Mouse (Mus musculus): ENCODE results near the gene Slc6a13. TPM values are rescaled to one million over a fixed set of nuclear protein-coding genes. Genes with fewer than 3 reads are reported as not detected.
A peak's percentile ranks its signal among the peaks of the same experiment; 100 is the strongest.

The Slc6a13 gene
- total RNA-seq (2014; rRNA removed) (40.2 and 45.7 TPM in 2 replicates), polyA plus RNA-seq (2015; fragmentation: Nextera tagmentation; extraction: Ambion mirVana) (43.5 and 45.9 TPM in 2 replicates)

DNA sequence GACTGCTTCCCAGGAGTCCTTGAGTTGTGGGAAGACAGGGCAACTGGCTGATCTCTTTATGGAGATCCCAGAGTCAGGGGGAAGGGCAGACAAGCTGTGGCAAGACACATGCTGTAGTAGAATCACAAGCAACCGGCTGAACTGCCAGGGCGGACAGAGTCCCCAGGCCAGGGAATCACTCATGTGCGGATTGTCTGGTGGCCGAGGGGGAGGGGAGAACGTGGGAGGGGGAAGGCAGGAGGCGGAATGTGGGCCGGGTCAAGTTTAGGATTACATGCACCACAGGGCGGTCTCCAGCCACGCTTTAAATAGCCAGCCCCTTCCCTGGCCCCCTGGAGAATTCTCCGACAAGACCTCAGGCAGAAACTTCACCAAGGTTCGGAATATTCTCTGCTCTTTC, at the start of gene Slc6a13:
Slc6a13 (plus strand) TSS at position 274 of the 400 bp plus-strand sequence.
- H3K9me3 ChIP-seq (ENCODE audit: low read length) = no peaks in the 10 kb centered on the region
- H3K4me2 ChIP-seq (ENCODE audit: low read depth) = no peak within 1 kb of the TSS
- H3K9ac ChIP-seq = no peak within 1 kb of the TSS
- 12% methylated on average over 11 of the region's 11 CpGs for WGBS
- H3K4me1 ChIP-seq (ENCODE audit: insufficient read depth) = no peaks in the 10 kb centered on the region
- H3K27me3 ChIP-seq (ENCODE audit: insufficient read depth, low read length) = no peaks in the 10 kb centered on the region
- no peak for ATAC-seq
- no peak for DNase-seq
- no peaks in the 10 kb centered on the region for H3K36me3 ChIP-seq (ENCODE audit: insufficient read depth)
- no peak within 1 kb of the TSS for H3K27ac ChIP-seq (ENCODE audit: low read depth, low read length)
- no peak for TF ChIP-seq CTCF (IDR thresholded peaks at IDR 0.05; ENCODE audit: low read depth)
- no peak within 1 kb of the TSS for H3K4me3 ChIP-seq (ENCODE audit: low read depth, low read length)

DNA sequence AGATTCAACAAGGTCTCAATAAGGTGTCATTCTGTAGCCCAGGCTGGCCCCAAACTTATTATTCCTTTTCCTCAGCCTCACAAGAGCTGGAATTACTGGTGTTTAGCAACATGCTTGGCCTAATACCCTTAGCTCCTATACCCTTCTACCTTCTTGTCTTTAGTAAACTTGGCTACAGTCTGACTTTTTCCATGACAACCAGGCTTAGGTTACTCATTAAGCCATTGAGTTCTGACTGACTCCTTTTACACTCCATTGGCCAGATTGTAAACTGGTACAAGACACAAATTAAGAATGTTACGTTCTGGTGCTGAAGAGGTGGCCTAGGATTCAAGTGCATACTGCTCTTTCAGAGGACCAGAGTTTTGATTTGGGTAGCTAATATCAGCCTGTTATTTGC, 49.6 kb upstream of the Slc6a13 start:
- Histone ChIP-seq H3K9ac (no peak overlapping the region), H3K27me3 (ENCODE audit: insufficient read depth, low read length) (no peaks in the 10 kb centered on the region), H3K4me3 (ENCODE audit: low read depth, low read length) (no peak overlapping the region), H3K4me2 (ENCODE audit: low read depth) (no peak overlapping the region), H3K4me1 (ENCODE audit: insufficient read depth) (no peaks in the 10 kb centered on the region), H3K36me3 (ENCODE audit: insufficient read depth) (no peaks in the 10 kb centered on the region), H3K9me3 (ENCODE audit: low read length) (no peaks in the 10 kb centered on the region), H3K27ac (ENCODE audit: low read depth, low read length) (no peak overlapping the region)
- DNase-seq (no peak), ATAC-seq (no peak)
- 58% methylated on average over 1 of the region's 1 CpGs for WGBS
- TF ChIP-seq CTCF (IDR thresholded peaks at IDR 0.05; ENCODE audit: low read depth) = no peak

- H3K4me1 ChIP-seq (ENCODE audit: insufficient read depth) = no peaks in the 10 kb centered on the region
- no peak overlapping the region for H3K4me2 ChIP-seq (ENCODE audit: low read depth)
- no peak overlapping the region for H3K27ac ChIP-seq (ENCODE audit: low read depth, low read length)
- no peak for TF ChIP-seq CTCF (IDR thresholded peaks at IDR 0.05; ENCODE audit: low read depth)
- no peak overlapping the region for H3K9ac ChIP-seq
- H3K9me3 ChIP-seq (ENCODE audit: low read length) = no peaks in the 10 kb centered on the region
- H3K4me3 ChIP-seq (ENCODE audit: low read depth, low read length) = no peak overlapping the region
- no peaks in the 10 kb centered on the region for H3K27me3 ChIP-seq (ENCODE audit: insufficient read depth, low read length)
- ATAC-seq (no peak), DNase-seq (no peak)
- H3K36me3 ChIP-seq (ENCODE audit: insufficient read depth) = no peaks in the 10 kb centered on the region
- 57% methylated on average over 5 of the region's 5 CpGs for whole genome bisulfite sequencing
Observed at GRCm38 (mm10) chr6:121251256-121251655, 48.8 kb upstream of the Slc6a13 start.

GRCm38 (mm10) chr6:121260548-121260947, 39.5 kb upstream of the Slc6a13 start:
- no peak overlapping the region for H3K4me3 ChIP-seq (ENCODE audit: low read depth, low read length)
- 0 out of 2 replicates have a peak, but pooled peaks cover 3% of the 10 kb centered on the region for H3K9me3 ChIP-seq (ENCODE audit: low read length)
- no peak overlapping the region for H3K4me2 ChIP-seq (ENCODE audit: low read depth)
- WGBS = 31% methylated on average over 9 of the region's 9 CpGs
- no peak overlapping the region for H3K27ac ChIP-seq (ENCODE audit: low read depth, low read length)
- H3K36me3 ChIP-seq (ENCODE audit: insufficient read depth) = no peaks in the 10 kb centered on the region
- peak; percentile 81 for DNase-seq
- peak; percentile 83 for TF ChIP-seq CTCF (IDR thresholded peaks at IDR 0.05; ENCODE audit: low read depth)
- H3K4me1 ChIP-seq (ENCODE audit: insufficient read depth) = no peaks in the 10 kb centered on the region
- H3K9ac ChIP-seq = no peak overlapping the region
- no peaks in the 10 kb centered on the region for H3K27me3 ChIP-seq (ENCODE audit: insufficient read depth, low read length)
- ATAC-seq = peak; percentile 43; the same call in 1 of the 2 replicates

- TF ChIP-seq CTCF (IDR thresholded peaks at IDR 0.05; ENCODE audit: low read depth) = no peak
- 86% methylated on average over 8 of the region's 8 CpGs for WGBS
- H3K27ac ChIP-seq (ENCODE audit: low read depth, low read length) = no peak overlapping the region
- H3K4me3 ChIP-seq (ENCODE audit: low read depth, low read length) = no peak overlapping the region
- H3K4me1 ChIP-seq (ENCODE audit: insufficient read depth) = no peaks in the 10 kb centered on the region
- H3K9me3 ChIP-seq (ENCODE audit: low read length) = 0 out of 2 replicates have a peak, but pooled peaks cover 3% of the 10 kb centered on the region
- DNase-seq = no peak
- no peaks in the 10 kb centered on the region for H3K36me3 ChIP-seq (ENCODE audit: insufficient read depth)
- no peak for ATAC-seq
- H3K9ac ChIP-seq = no peak overlapping the region
- no peak overlapping the region for H3K4me2 ChIP-seq (ENCODE audit: low read depth)
- H3K27me3 ChIP-seq (ENCODE audit: insufficient read depth, low read length) = no peaks in the 10 kb centered on the region
Observed at GRCm38 (mm10) chr6:121261233-121261632, 38.8 kb upstream of the Slc6a13 start.

DNA sequence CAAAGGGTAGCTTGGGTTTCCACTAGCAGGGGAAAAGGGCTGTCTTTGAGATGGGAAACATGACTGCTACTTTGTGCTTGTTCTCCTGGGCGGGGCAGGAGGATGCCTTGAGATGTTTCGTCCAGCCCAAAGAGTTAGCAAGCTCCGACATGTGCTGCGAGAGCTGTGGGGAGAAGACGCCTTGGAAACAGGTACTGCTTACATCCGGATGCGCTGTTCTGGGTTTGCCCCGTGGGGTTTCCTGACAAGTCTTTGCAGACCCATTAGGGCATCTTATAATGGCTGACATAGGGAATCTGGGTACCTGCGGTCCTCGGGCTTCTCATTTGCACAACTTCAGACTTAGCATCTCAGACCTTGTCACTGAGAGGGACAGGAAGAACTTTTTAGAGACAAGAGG, 38.0 kb upstream of the Slc6a13 start:
- no peaks in the 10 kb centered on the region for H3K36me3 ChIP-seq (ENCODE audit: insufficient read depth)
- TF ChIP-seq CTCF (IDR thresholded peaks at IDR 0.05; ENCODE audit: low read depth) = no peak
- DNase-seq = no peak
- H3K9me3 ChIP-seq (ENCODE audit: low read length) = 0 out of 2 replicates have a peak, but pooled peaks cover 3% of the 10 kb centered on the region
- no peak overlapping the region for H3K4me2 ChIP-seq (ENCODE audit: low read depth)
- no peak for ATAC-seq
- no peak overlapping the region for H3K27ac ChIP-seq (ENCODE audit: low read depth, low read length)
- no peak overlapping the region for H3K4me3 ChIP-seq (ENCODE audit: low read depth, low read length)
- H3K27me3 ChIP-seq (ENCODE audit: insufficient read depth, low read length) = no peaks in the 10 kb centered on the region
- no peak overlapping the region for H3K9ac ChIP-seq
- WGBS = 93% methylated on average over 10 of the region's 10 CpGs
- no peaks in the 10 kb centered on the region for H3K4me1 ChIP-seq (ENCODE audit: insufficient read depth)

GRCm38 (mm10) chr6:121262496-121262895, 37.5 kb upstream of the Slc6a13 start:
- Histone ChIP-seq H3K36me3 (ENCODE audit: insufficient read depth) (no peaks in the 10 kb centered on the region), H3K9me3 (ENCODE audit: low read length) (0 out of 2 replicates have a peak, but pooled peaks cover 3% of the 10 kb centered on the region), H3K27me3 (ENCODE audit: insufficient read depth, low read length) (no peaks in the 10 kb centered on the region), H3K4me3 (ENCODE audit: low read depth, low read length) (no peak overlapping the region), H3K4me2 (ENCODE audit: low read depth) (no peak overlapping the region), H3K4me1 (ENCODE audit: insufficient read depth) (no peaks in the 10 kb centered on the region), H3K9ac (no peak overlapping the region), H3K27ac (ENCODE audit: low read depth, low read length) (no peak overlapping the region)
- DNase-seq (no peak), ATAC-seq (no peak)
- TF ChIP-seq CTCF (IDR thresholded peaks at IDR 0.05; ENCODE audit: low read depth) = no peak
- WGBS = 91% methylated on average over 11 of the region's 11 CpGs
